Mouse (Mus musculus) limb, embryonic 14.5 days (tissue): ENCODE measurements around the gene Apoa2. TPM values are rescaled to one million over a fixed set of nuclear protein-coding genes. Genes with fewer than 3 reads are reported as not detected.

Experiments used
- ATAC-seq: fragments of 200-750 bp; cut with Nextera tagmentation; 2 replicates; pipeline ENCODE4 v1.8.0; 2017; ENCODE audit warnings: low read depth, moderate number of reproducible peaks, moderate TSS enrichment; ENCODE audit not compliant: low FRiP score
- DNase-seq: peaks from one replicate; pipeline ENCODE4 v3.0.0-alpha.2; 2015; ENCODE audit warnings: low spot score
- H3K27ac ChIP-seq: fragments of 300-500 bp; sonication (generic); replicated peaks from 2 replicates; pipeline ENCODE4 v1.5.1; 2014; ENCODE audit warnings: low read depth, mild to moderate bottlenecking, low read length, moderate library complexity, mixed read lengths
- H3K27me3 ChIP-seq: fragments of 300-500 bp; sonication (generic); 2 replicates; pipeline ENCODE4 v1.6.1; 2014; ENCODE audit warnings: low read length, mixed read lengths; ENCODE audit not compliant: control insufficient read depth, insufficient read depth
- H3K36me3 ChIP-seq: fragments of 300-500 bp; sonication (generic); 2 replicates; pipeline ENCODE4 v1.6.1; 2014; ENCODE audit warnings: mild to moderate bottlenecking, low read length, moderate library complexity, mixed read lengths; ENCODE audit not compliant: control insufficient read depth, insufficient read depth
- H3K4me1 ChIP-seq: fragments of 300-500 bp; sonication (generic); 2 replicates; pipeline ENCODE4 v1.6.1; 2014; ENCODE audit warnings: antibody characterized with exemption, low read length, mixed read lengths; ENCODE audit not compliant: control insufficient read depth, insufficient read depth
- H3K4me2 ChIP-seq: fragments of 300-500 bp; sonication (generic); replicated peaks from 2 replicates; pipeline ENCODE4 v1.6.1; 2014; ENCODE audit warnings: low read depth, mild to moderate bottlenecking, low read length, moderate library complexity; ENCODE audit not compliant: severe bottlenecking
- H3K4me3 ChIP-seq: fragments of 300-500 bp; sonication (generic); replicated peaks from 2 replicates; pipeline ENCODE4 v1.5.1; 2014; ENCODE audit warnings: low read length
- H3K9ac ChIP-seq: fragments of 300-500 bp; sonication (generic); 2 replicates; pipeline ENCODE4 v1.6.1; 2014; ENCODE audit warnings: mild to moderate bottlenecking, low read depth, low read length, moderate library complexity; ENCODE audit not compliant: severe bottlenecking
- H3K9me3 ChIP-seq: fragments of 300-500 bp; sonication (generic); 2 replicates; pipeline ENCODE4 v1.6.1; 2016; ENCODE audit warnings: low read length; ENCODE audit not compliant: control insufficient read depth
- POLR2A ChIP-seq: fragments of 200-500 bp; IDR thresholded peaks from 2 replicates; pipeline ENCODE4 v1.8.0; 2012; ENCODE audit warnings: inconsistent platforms, mild to moderate bottlenecking, moderate library complexity, borderline replicate concordance; ENCODE audit not compliant: insufficient read depth, insufficient read length; ENCODE audit errors: extremely low read depth
- WGBS: fragments of 180-500 bp; shearing (Covaris S2); extraction: QIAGEN DNeasy Blood & Tissue Kit; methylation state at CpG from one replicate; pipeline ENCODE4 v1.1.7; 2014; 5-methylcytosine and 5-hydroxymethylcytosine counted together
- polyA plus RNA-seq, 2 experiments: library from polyadenylated mRNA; depleted of rRNA in 1 of 2; stranded (reverse) in 1 of 2; unstranded in 1 of 2; fragments of >200 nt; fragmentation: Nextera tagmentation in 1 of 2; extraction: Ambion mirVana in 1 of 2; gene quantifications; 2 replicates each; pipeline versions ENCODE4 v1.2.1 to v1.2.3; 2012 to 2014

The Apoa2 gene
- polyA plus RNA-seq, 2 experiments: 1.6 to 4.7 TPM

DNA sequence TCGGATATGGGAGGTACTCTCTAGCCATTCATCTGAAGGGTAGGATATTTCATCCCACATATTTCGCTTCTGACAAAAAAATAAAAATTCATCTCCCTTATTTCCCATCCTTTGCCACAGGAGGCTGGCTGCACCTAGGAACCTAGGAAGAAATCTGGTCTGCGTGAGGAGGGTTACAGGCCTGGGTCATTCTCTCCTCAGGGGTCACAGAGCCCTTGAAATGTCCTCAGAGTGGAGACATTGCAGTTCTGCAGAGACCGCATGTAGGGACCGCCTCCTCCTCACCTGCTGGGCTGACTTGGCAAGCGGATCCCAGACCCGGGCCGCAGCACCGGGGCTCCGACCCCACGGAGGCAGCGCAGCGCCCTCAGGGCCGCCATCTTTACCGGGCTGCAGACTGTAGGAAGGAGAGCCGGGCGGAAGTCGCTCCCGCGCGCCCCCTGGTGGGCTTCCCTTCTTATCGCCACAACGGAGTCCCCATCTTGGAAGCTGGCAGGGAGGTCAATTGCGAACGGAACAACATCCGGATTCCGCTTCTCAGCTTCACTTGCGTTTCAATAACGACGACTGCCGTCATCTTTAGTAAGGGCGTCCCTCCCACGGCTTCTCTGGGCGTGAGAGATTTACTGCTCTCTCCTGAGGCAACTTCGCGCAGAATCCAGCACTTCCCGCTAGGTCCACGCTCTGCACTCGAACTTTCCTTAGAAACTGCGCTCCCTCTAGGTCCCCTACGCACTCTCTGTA lies 22.0 kb downstream of the Apoa2 start:
- ATAC-seq: peak; percentile 92
- WGBS: under 1% methylated on average over 41 of the region's 41 CpGs
- DNase-seq: peak; percentile 100
- peak overlapping the region; percentile 69 for H3K27ac ChIP-seq
- TF ChIP-seq POLR2A: peak; percentile 94
- peak overlapping the region; percentile 80 for H3K4me2 ChIP-seq
- no peaks in the 10 kb centered on the region for H3K27me3 ChIP-seq
- peaks cover 33% of the 10 kb centered on the region for H3K36me3 ChIP-seq
- peak overlapping the region; percentile 83 for H3K9ac ChIP-seq
- peaks cover 39% of the 10 kb centered on the region for H3K4me1 ChIP-seq
- H3K9me3 ChIP-seq: no peaks in the 10 kb centered on the region
- peak overlapping the region; percentile 71 for H3K4me3 ChIP-seq

GRCm38 (mm10) chr1:171247453-171247841 lies 22.6 kb downstream of the Apoa2 start:
- ATAC-seq (no peak), DNase-seq (no peak)
- TF ChIP-seq POLR2A: no peak
- peaks cover 28% of the 10 kb centered on the region for H3K36me3 ChIP-seq
- peak overlapping the region; percentile 69 for H3K27ac ChIP-seq
- no peaks in the 10 kb centered on the region for H3K9me3 ChIP-seq
- H3K4me1 ChIP-seq: peaks cover 42% of the 10 kb centered on the region
- peak overlapping the region; percentile 38; the same call in 1 of the 2 replicates for H3K9ac ChIP-seq
- no peaks in the 10 kb centered on the region for H3K27me3 ChIP-seq
- 13% methylated on average over 13 of the region's 13 CpGs for WGBS
- H3K4me3 ChIP-seq: peak overlapping the region; percentile 71
- H3K4me2 ChIP-seq: peak overlapping the region; percentile 50

GRCm38 (mm10) chr1:171247916-171248315 lies 23.1 kb downstream of the Apoa2 start:
- H3K4me1 ChIP-seq: peaks cover 45% of the 10 kb centered on the region
- H3K4me3 ChIP-seq: peak overlapping the region; percentile 71; the same call in 1 of the 2 replicates
- H3K27me3 ChIP-seq: no peaks in the 10 kb centered on the region
- H3K27ac ChIP-seq: peak overlapping the region; percentile 69
- no peak overlapping the region for H3K9ac ChIP-seq
- 23% methylated on average over 4 of the region's 4 CpGs for WGBS
- peak overlapping the region; percentile 50 for H3K4me2 ChIP-seq
- no peaks in the 10 kb centered on the region for H3K9me3 ChIP-seq
- H3K36me3 ChIP-seq: peaks cover 23% of the 10 kb centered on the region
- DNase-seq (no peak), ATAC-seq (no peak)
- TF ChIP-seq POLR2A: no peak

DNA sequence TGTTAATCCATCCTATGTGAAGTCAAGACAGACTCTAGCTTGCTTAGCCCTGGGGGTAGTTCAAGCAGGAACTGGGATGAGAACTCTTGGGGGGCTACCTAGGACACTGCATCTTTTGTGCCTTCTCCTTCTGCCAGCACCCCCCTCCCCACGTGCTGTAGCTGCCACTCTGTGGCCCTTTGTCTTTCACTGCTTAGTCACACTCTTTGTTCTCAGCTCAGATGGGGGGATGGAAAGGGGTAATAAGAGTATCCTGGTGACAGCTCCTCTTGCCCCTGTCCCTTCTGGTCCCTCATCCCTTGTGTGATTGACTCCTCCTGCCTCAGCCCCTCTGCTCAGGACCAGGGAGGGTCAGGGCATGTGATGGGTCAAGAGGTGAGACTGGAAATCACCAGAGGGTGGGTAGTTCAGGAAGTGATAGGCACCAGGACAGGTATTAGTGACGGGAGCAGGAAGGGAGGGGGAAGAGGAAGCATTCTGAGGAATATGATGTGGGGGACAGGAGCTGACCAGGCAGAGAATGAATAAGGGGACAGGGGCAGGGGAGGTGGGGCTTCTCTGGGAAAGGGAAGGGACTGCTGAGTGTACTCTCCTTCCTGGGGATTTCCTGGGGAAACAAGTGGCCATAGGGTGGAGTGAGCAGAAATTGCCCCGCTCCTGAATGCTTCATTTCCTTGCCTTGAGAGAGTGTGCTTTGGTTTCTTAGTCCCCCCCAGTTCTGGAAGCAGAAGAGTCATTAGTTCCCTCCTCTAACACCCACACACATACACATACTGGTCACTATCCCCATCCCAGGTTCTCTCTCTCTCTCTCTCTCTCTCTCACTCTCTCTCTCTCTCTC lies 23.8 kb downstream of the Apoa2 start:
- no peak for TF ChIP-seq POLR2A
- ATAC-seq: no peak
- Histone ChIP-seq H3K4me1 (peaks cover 45% of the 10 kb centered on the region), H3K9me3 (no peaks in the 10 kb centered on the region), H3K4me3 (no peak overlapping the region), H3K27ac (peak overlapping the region; percentile 69), H3K36me3 (peaks cover 17% of the 10 kb centered on the region), H3K27me3 (no peaks in the 10 kb centered on the region), H3K4me2 (no peak overlapping the region), H3K9ac (no peak overlapping the region)
- WGBS: 64% methylated on average over 3 of the region's 3 CpGs
- DNase-seq: no peak

DNA sequence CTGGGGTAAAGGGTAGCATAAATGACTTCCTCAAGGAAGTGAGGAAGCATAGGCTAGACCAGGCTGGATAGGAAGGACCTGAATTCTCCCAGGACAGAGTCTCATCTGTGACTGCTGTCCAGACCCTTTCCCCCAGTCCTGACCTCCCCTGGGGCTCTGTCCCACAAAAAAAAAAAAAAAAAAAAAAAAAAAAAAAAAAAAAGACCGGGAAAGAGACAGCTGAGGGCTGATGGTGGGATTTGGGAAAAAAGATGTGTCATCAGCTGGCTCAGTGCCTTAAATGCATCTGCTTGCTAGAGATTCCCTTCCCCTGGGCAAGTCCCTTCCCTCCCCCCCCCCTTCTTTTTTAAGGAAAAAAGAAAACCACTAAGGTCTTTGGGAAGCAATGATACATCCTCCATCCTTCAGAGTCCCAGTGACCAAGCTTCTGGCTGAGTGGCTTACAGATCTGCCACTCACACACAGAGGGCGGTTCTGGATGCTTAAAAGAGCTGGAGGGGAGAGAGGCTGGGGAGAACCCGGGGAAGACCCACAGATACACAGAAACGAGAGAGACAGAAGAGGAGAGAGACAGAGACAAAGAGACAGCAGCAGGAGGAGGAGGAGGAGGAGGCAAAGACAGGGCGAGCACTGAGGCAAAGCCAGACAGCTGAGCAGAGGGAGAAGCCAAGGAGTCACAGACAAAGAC lies 25.2 kb downstream of the Apoa2 start, which contains the start of gene Adamts4:
Gene Adamts4 (plus strand): TSS at position 509 of the 688 bp plus-strand sequence.
- 20% methylated on average over 5 of the region's 5 CpGs for WGBS
- Histone ChIP-seq H3K27ac (peak within 1 kb of the TSS; percentile 94), H3K4me3 (peak within 1 kb of the TSS; percentile 39), H3K9ac (peak within 1 kb of the TSS; percentile 52), H3K36me3 (peaks cover 14% of the 10 kb centered on the region), H3K4me1 (peaks cover 45% of the 10 kb centered on the region), H3K9me3 (no peaks in the 10 kb centered on the region), H3K27me3 (no peaks in the 10 kb centered on the region), H3K4me2 (peak within 1 kb of the TSS; percentile 70)
- DNase-seq: peak; percentile 82
- ATAC-seq: no peak
- no peak for TF ChIP-seq POLR2A
